Mouse (Mus musculus): ENCODE data around the gene Frmpd1.

- TF ChIP-seq CTCF (IDR thresholded peaks at IDR 0.05; ENCODE audit: borderline replicate concordance, insufficient read depth, low read depth, low read length) (no peak), POLR2A (IDR thresholded peaks at IDR 0.05; ENCODE audit: borderline replicate concordance, insufficient read depth, low read length) (no peak)
These were observed 66.6 kb downstream of the Frmpd1 start for GRCm38 (mm10) chr4:45251265-45251664.

Data from cerebellum, adult 2 months (tissue).